Mouse (Mus musculus) myocyte (in vitro differentiated cells): Measurements from ENCODE around the gene Gm42372.

ENCODE experiments used
- CEBPB ChIP-seq: IDR thresholded peaks from 2 replicates; pipeline ENCODE4 v1.6.1; 2011; ENCODE audit warnings: mild to moderate bottlenecking, moderate library complexity; ENCODE audit not compliant: poor library complexity, insufficient read depth, severe bottlenecking
- E2F4 ChIP-seq: IDR thresholded peaks from one replicate; pipeline ENCODE4 v1.6.1; 2011; ENCODE audit warnings: mild to moderate bottlenecking, control low read depth, moderate library complexity; ENCODE audit not compliant: insufficient read depth
- MAX ChIP-seq: IDR thresholded peaks from one replicate; pipeline ENCODE4 v1.6.1; 2011; ENCODE audit warnings: low read depth, mild to moderate bottlenecking, control low read depth
- MYOD1 ChIP-seq, 3 experiments: IDR thresholded peaks; one replicate each; pipeline ENCODE4 v1.6.1; 2011; ENCODE audit warnings: control low read depth in 2 of 3, low read depth in 2 of 3, mild to moderate bottlenecking in 2 of 3, moderate library complexity in 1 of 3; ENCODE audit not compliant: insufficient read length in 2 of 3, control insufficient read depth in 1 of 3
- MYOG ChIP-seq, 3 experiments: IDR thresholded peaks; one replicate each; pipeline ENCODE4 v1.6.1; 2011; ENCODE audit warnings: control low read depth in 2 of 3, low read depth in 2 of 3, mild to moderate bottlenecking in 2 of 3; ENCODE audit not compliant: insufficient read length in 2 of 3, control insufficient read depth in 1 of 3, insufficient read depth in 1 of 3
- POLR2A ChIP-seq: IDR thresholded peaks from one replicate; pipeline ENCODE4 v1.6.1; 2011; ENCODE audit warnings: low read depth, mild to moderate bottlenecking, control low read depth, moderate library complexity; ENCODE audit not compliant: insufficient read length
- POLR2AphosphoS2 ChIP-seq: IDR thresholded peaks from one replicate; pipeline ENCODE4 v1.6.1; 2011; ENCODE audit warnings: low read depth, control low read depth; ENCODE audit not compliant: insufficient read length
- TCF12 ChIP-seq: IDR thresholded peaks from one replicate; pipeline ENCODE4 v1.6.1; 2011; ENCODE audit warnings: mild to moderate bottlenecking, control low read depth; ENCODE audit not compliant: poor library complexity, insufficient read depth, severe bottlenecking
- TCF3 ChIP-seq: IDR thresholded peaks from one replicate; pipeline ENCODE4 v1.6.1; 2011; ENCODE audit warnings: low read depth, control low read depth; ENCODE audit not compliant: insufficient read length
- USF1 ChIP-seq: IDR thresholded peaks from one replicate; pipeline ENCODE4 v1.6.1; 2011; ENCODE audit warnings: low read depth, mild to moderate bottlenecking, control low read depth, moderate library complexity

GRCm38 (mm10) chr7:17007300-17007699 lies 24.4 kb downstream of the Gm42372 start:
- no peak for TF ChIP-seq POLR2AphosphoS2
- no peak for TF ChIP-seq MYOG (IDR thresholded peaks at IDR 0.05; ENCODE audit: control insufficient read depth in 1 of 3, insufficient read depth in 1 of 3, insufficient read length in 2 of 3, low read depth in 2 of 3)
- no peak for TF ChIP-seq POLR2A
- no peak for TF ChIP-seq MAX
- TF ChIP-seq USF1: no peak
- TF ChIP-seq TCF3: no peak
- no peak for TF ChIP-seq E2F4
- TF ChIP-seq TCF12: no peak
- TF ChIP-seq MYOD1 (IDR thresholded peaks at IDR 0.05; ENCODE audit: control insufficient read depth in 1 of 3, insufficient read length in 2 of 3, low read depth in 2 of 3): no peak
- TF ChIP-seq CEBPB: no peak
